18 mouse cellular contexts compared by ENCODE assay signal in the genomic region with DNA sequence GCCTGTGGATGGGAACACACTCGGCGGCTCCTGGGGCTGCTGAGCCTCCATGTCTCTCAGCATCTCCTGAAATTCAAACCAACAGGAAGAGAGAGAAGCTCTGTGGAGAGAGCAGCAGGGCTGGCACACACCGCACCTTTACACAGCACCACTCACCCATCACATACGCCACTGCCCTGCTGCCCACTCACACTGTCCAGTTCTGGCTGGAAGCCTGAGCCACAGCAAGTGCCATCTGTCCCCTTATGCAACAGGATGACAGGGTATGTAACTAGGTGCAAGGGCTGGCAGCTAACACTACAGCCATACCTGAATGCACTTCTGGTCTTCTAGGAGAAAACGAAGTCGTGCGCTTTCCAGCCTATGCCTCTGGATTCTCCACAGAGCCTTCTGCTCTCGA. TPM values are rescaled to one million over a fixed set of nuclear protein-coding genes. Genes with fewer than 3 reads are reported as not detected.
DNase-seq lines count a peak whose midpoint lies in the region; ATAC-seq and TF ChIP-seq lines count a peak whose summit lies in the region.
"Had no signal": no experiment of that assay in that cellular context is flagged by ENCODE, and none has a peak within 500 bp of the region (broad histone marks: within the 10 kb centered on the region; RNA-seq: fewer than 3 reads in every experiment).

No protein-coding gene starts in this region.

- H3K9me3 ChIP-seq in lung, postnatal 0 days (ENCODE audit: low read length), result no peaks in the 10 kb centered on the region
- H3K9me3 ChIP-seq: forebrain, embryonic 10.5 days; hindbrain, embryonic 10.5 days; liver, embryonic 15.5 days; midbrain, embryonic 12.5 days; stomach, embryonic 15.5 days had no signal

- peak; percentile 73 for DNase-seq in right cerebral cortex, adult 18-20 months
- no peak for DNase-seq in right cerebral cortex, postnatal 25 days
- DNase-seq in cerebellum, adult 2 months, result peak; percentile 96 to 98
- peak; percentile 94 to 95 for DNase-seq in cerebellum, postnatal 14 days
- DNase-seq in thymus, postnatal 14 days, result no peak
- no peak for DNase-seq in lung, postnatal 0 days (ENCODE audit: low spot score)
- DNase-seq in kidney, adult 18-20 months, result no peak
- DNase-seq: adrenal gland, adult 2 months; gastrocnemius, postnatal 36 days; kidney, adult 2 months; kidney, postnatal 14 days; retina, postnatal 1 day; thymus, adult 18-20 months had no signal

- no peak for TF ChIP-seq EP300 in lung, postnatal 0 days (IDR thresholded peaks at IDR 0.05)

- no peaks in the 10 kb centered on the region for H3K27me3 ChIP-seq in cerebellum, adult 2 months (ENCODE audit: control insufficient read depth, insufficient read depth, low read length)
- no peaks in the 10 kb centered on the region for H3K27me3 ChIP-seq in lung, postnatal 0 days (replicated peaks; ENCODE audit: insufficient read depth, low read length)
- H3K27me3 ChIP-seq: liver, embryonic 15.5 days; midbrain, embryonic 12.5 days; stomach, embryonic 15.5 days had no signal

- peak overlapping the region; percentile 6 for H3K4me3 ChIP-seq in cerebellum, adult 2 months (replicated peaks; ENCODE audit: insufficient read depth, low read depth, low read length)
- H3K4me3 ChIP-seq in lung, postnatal 0 days (ENCODE audit: low read depth, low read length), result no peak overlapping the region
- H3K4me3 ChIP-seq: forebrain, embryonic 10.5 days; hindbrain, embryonic 10.5 days; liver, embryonic 15.5 days; midbrain, embryonic 12.5 days; stomach, embryonic 15.5 days had no signal

- no peak for ATAC-seq in lung, postnatal 0 days

- 0 out of 2 replicates have a peak, but pooled peaks have one; percentile 20 for TF ChIP-seq POLR2A in cerebellum, adult 2 months (IDR thresholded peaks at IDR 0.05; ENCODE audit: borderline replicate concordance, insufficient read depth, low read length)

- H3K9ac ChIP-seq in lung, postnatal 0 days (replicated peaks; ENCODE audit: low read depth), result no peak overlapping the region
- H3K9ac ChIP-seq: liver, embryonic 15.5 days; midbrain, embryonic 12.5 days; stomach, embryonic 15.5 days had no signal

- 7% methylated on average over 8 of the region's 8 CpGs for WGBS in cerebellum, adult 2 months
- WGBS in lung, postnatal 0 days, result 95% methylated on average over 8 of the region's 8 CpGs

- H3K4me1 ChIP-seq in cerebellum, adult 2 months (ENCODE audit: control insufficient read depth, insufficient read depth, low read length), result peaks cover 76% of the 10 kb centered on the region
- no peaks in the 10 kb centered on the region for H3K4me1 ChIP-seq in lung, postnatal 0 days (ENCODE audit: insufficient read depth, low read depth, low read length)
- H3K4me1 ChIP-seq: liver, embryonic 15.5 days; midbrain, embryonic 12.5 days; stomach, embryonic 15.5 days had no signal

- peak overlapping the region; percentile 91 for H3K27ac ChIP-seq in cerebellum, adult 2 months (ENCODE audit: insufficient read depth, low read length)
- H3K27ac ChIP-seq in lung, postnatal 0 days (ENCODE audit: low read length), result no peak overlapping the region
- H3K27ac ChIP-seq: forebrain, embryonic 10.5 days; hindbrain, embryonic 10.5 days; liver, embryonic 15.5 days; midbrain, embryonic 12.5 days; stomach, embryonic 15.5 days had no signal

- peaks cover 47% of the 10 kb centered on the region for H3K36me3 ChIP-seq in lung, postnatal 0 days (ENCODE audit: insufficient read depth, low read length)

- H3K4me2 ChIP-seq in lung, postnatal 0 days (replicated peaks; ENCODE audit: low read depth, low read length), result no peak overlapping the region
- H3K4me2 ChIP-seq: liver, embryonic 15.5 days; midbrain, embryonic 12.5 days; stomach, embryonic 15.5 days had no signal

- TF ChIP-seq CTCF in cerebellum, adult 2 months (IDR thresholded peaks at IDR 0.05; ENCODE audit: borderline replicate concordance, insufficient read depth, low read depth, low read length), result no peak
- no peak for TF ChIP-seq CTCF in lung, postnatal 0 days (IDR thresholded peaks at IDR 0.05)

RNA-seq across cellular contexts. Expression of gene Selenoo, which starts 15.5 kb away (rescaled TPM):
- polyA plus RNA-seq in cerebellum, adult 2 months (2012; rRNA removed), result 58.1 and 65.6 TPM in 2 replicates
- 13.9 and 16.0 TPM in 2 replicates for polyA plus RNA-seq in lung, postnatal 0 days (2015; fragmentation: Nextera tagmentation; extraction: Ambion mirVana)

RNA-seq across cellular contexts. Expression of gene Tubgcp6, which starts 18.5 kb away (rescaled TPM):
- polyA plus RNA-seq in cerebellum, adult 2 months (2012; rRNA removed), result 77.4 and 82.1 TPM in 2 replicates
- 5.6 and 6.2 TPM in 2 replicates for polyA plus RNA-seq in lung, postnatal 0 days (2015; fragmentation: Nextera tagmentation; extraction: Ambion mirVana)

RNA-seq across cellular contexts. Expression of gene Hdac10, which starts 24.1 kb away (rescaled TPM):
- polyA plus RNA-seq in cerebellum, adult 2 months (2012; rRNA removed), result 31.4 and 36.3 TPM in 2 replicates
- polyA plus RNA-seq in lung, postnatal 0 days (2015; fragmentation: Nextera tagmentation; extraction: Ambion mirVana), result 14.8 and 15.1 TPM in 2 replicates

RNA-seq across cellular contexts. Expression of gene Trabd, which starts 29.5 kb away (rescaled TPM):
- 52.5 and 56.4 TPM in 2 replicates for polyA plus RNA-seq in cerebellum, adult 2 months (2012; rRNA removed)
- polyA plus RNA-seq in lung, postnatal 0 days (2015; fragmentation: Nextera tagmentation; extraction: Ambion mirVana), result 41.8 and 43.4 TPM in 2 replicates

RNA-seq across cellular contexts. Expression of gene Mapk12, which starts 36.1 kb away (rescaled TPM):
- 112 and 128 TPM in 2 replicates for polyA plus RNA-seq in cerebellum, adult 2 months (2012; rRNA removed)
- 13.0 and 14.4 TPM in 2 replicates for polyA plus RNA-seq in lung, postnatal 0 days (2015; fragmentation: Nextera tagmentation; extraction: Ambion mirVana)

Comparison
In these comparisons a context has a peak if more than half of its experiments do, and no peak if none do; other contexts are left out.
1. DNase-seq: peak in right cerebral cortex, adult 18-20 months (single experiment), cerebellum, adult 2 months (2 of 2) and cerebellum, postnatal 14 days (2 of 2); none in right cerebral cortex, postnatal 25 days (single experiment), thymus, postnatal 14 days (single experiment), lung, postnatal 0 days (single experiment) and kidney, adult 18-20 months (single experiment).
2. RNA of gene Tubgcp6, which starts 18.5 kb away (polyA plus RNA-seq): 77.4 to 82.1 TPM in cerebellum, adult 2 months; 5.6 to 6.2 TPM in lung, postnatal 0 days; every median in the first group is over 10 times any median in the second.